Mouse (Mus musculus): ENCODE measurements at regions not wholly inside any gene's neighbourhood (a gene's known extent, or its start where the extent isn't known, plus 50 kb on each side); places are given as distances from the start of the nearest gene placed in this dataset.

DNA sequence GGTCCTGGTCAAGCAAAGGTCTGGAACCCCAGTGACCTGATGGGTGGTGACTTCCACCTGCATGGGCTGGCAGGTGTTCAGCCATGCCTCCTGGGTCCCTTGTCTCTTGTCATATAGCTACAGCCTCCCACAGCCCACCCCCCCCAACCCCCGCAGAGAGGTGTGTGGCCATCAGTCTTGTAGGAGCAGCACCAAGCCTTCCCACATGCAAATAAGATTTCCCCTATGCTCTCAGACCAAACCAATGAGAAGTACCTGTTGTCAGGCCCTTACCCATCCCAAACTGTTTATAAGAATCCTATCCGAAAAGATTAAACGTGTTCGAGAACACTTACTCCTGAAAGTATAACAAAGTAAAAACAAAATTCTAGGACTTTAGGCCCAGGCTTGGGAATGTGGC is 114.8 kb upstream of the 2610301B20Rik start:
- TF ChIP-seq POLR2A (IDR thresholded peaks at IDR 0.05; ENCODE audit: borderline replicate concordance, extremely low read depth, low read depth, low read length) (no peak), CTCF (IDR thresholded peaks at IDR 0.05; ENCODE audit: insufficient read depth, low read length) (no peak)

All from lung, adult 2 months (tissue).